Mouse (Mus musculus) forebrain, embryonic 12.5 days (tissue): Measurements from ENCODE around the gene Fpr2. TPM values are rescaled to one million over a fixed set of nuclear protein-coding genes. Genes with fewer than 3 reads are reported as not detected.

Experiments
- ATAC-seq: fragments of 200-750 bp; cut with Nextera tagmentation; 2 replicates; pipeline ENCODE4 v1.8.0; 2017; ENCODE audit warnings: moderate TSS enrichment; ENCODE audit not compliant: low FRiP score
- H3K27ac ChIP-seq: fragments of 300-500 bp; sonication (generic); 2 replicates; pipeline ENCODE4 v1.5.1; 2016; ENCODE audit warnings: mild to moderate bottlenecking
- H3K27me3 ChIP-seq: fragments of 300-500 bp; sonication (generic); 2 replicates; pipeline ENCODE4 v1.6.1; 2016; ENCODE audit warnings: mild to moderate bottlenecking
- H3K36me3 ChIP-seq: fragments of 300-500 bp; sonication (generic); replicated peaks from 2 replicates; pipeline ENCODE4 v1.6.1; 2016; ENCODE audit warnings: mild to moderate bottlenecking
- H3K4me1 ChIP-seq: fragments of 300-500 bp; sonication (generic); 2 replicates; pipeline ENCODE4 v1.6.1; 2016
- H3K4me2 ChIP-seq: fragments of 300-500 bp; sonication (generic); 2 replicates; pipeline ENCODE4 v1.6.1; 2016; ENCODE audit warnings: mild to moderate bottlenecking, moderate library complexity
- H3K4me3 ChIP-seq: fragments of 300-500 bp; sonication (generic); replicated peaks from 2 replicates; pipeline ENCODE4 v1.5.1; 2016; ENCODE audit warnings: mild to moderate bottlenecking
- H3K9ac ChIP-seq: fragments of 300-500 bp; sonication (generic); 2 replicates; pipeline ENCODE4 v1.6.1; 2016; ENCODE audit warnings: mild to moderate bottlenecking
- H3K9me3 ChIP-seq: fragments of 300-500 bp; sonication (generic); 2 replicates; pipeline ENCODE4 v1.6.1; 2016
- WGBS: fragments of 180-500 bp; shearing (Covaris S2); methylation state at CpG from one replicate; pipeline ENCODE4 v1.1.7; 2016; 5-methylcytosine and 5-hydroxymethylcytosine counted together
- polyA plus RNA-seq: library from polyadenylated mRNA; unstranded; fragments of >200 nt; fragmentation: Nextera tagmentation; extraction: Ambion mirVana; gene quantifications from 2 replicates; pipeline ENCODE4 v1.2.1, GENCODE M21; 2016

Gene Fpr2
- polyA plus RNA-seq, 1 experiment from 2014 or later = not detected

- ATAC-seq = no peak
- Histone ChIP-seq H3K4me3 (no peak overlapping the region), H3K4me2 (no peak overlapping the region), H3K36me3 (no peaks in the 10 kb centered on the region), H3K27ac (no peak overlapping the region), H3K4me1 (no peaks in the 10 kb centered on the region), H3K9ac (no peak overlapping the region), H3K27me3 (no peaks in the 10 kb centered on the region), H3K9me3 (no peaks in the 10 kb centered on the region)
- 81% methylated on average over 1 of the region's 1 CpGs for WGBS
These were observed 31.0 kb upstream of the Fpr2 start for GRCm38 (mm10) chr17:17856612-17857011.

- WGBS = 83% methylated on average over 1 of the region's 1 CpGs
- Histone ChIP-seq H3K27ac (no peak overlapping the region), H3K4me2 (no peak overlapping the region)
These were observed 30.2 kb upstream of the Fpr2 start for GRCm38 (mm10) chr17:17857446-17857845.

GRCm38 (mm10) chr17:17860110-17860509 is 27.5 kb upstream of the Fpr2 start:
- Histone ChIP-seq H3K4me3 (no peak overlapping the region), H3K36me3 (peaks cover 6% of the 10 kb centered on the region; the same call in 1 of the 2 replicates), H3K4me1 (no peaks in the 10 kb centered on the region), H3K27me3 (no peaks in the 10 kb centered on the region), H3K4me2 (no peak overlapping the region), H3K27ac (no peak overlapping the region), H3K9ac (no peak overlapping the region), H3K9me3 (no peaks in the 10 kb centered on the region)
- 84% methylated on average over 3 of the region's 3 CpGs for WGBS
- ATAC-seq = no peak

More at GRCm38 (mm10) chr17:17857446-17857845, 30.2 kb upstream of the Fpr2 start:
- Histone ChIP-seq H3K9ac (no peak overlapping the region), H3K36me3 (no peaks in the 10 kb centered on the region; the same call in 1 of the 2 replicates), H3K4me3 (no peak overlapping the region), H3K4me1 (no peaks in the 10 kb centered on the region), H3K27me3 (no peaks in the 10 kb centered on the region), H3K9me3 (no peaks in the 10 kb centered on the region)
- no peak for ATAC-seq

GRCm38 (mm10) chr17:17862360-17862759 is 25.3 kb upstream of the Fpr2 start:
- H3K9ac ChIP-seq = no peak overlapping the region
- no peaks in the 10 kb centered on the region for H3K27me3 ChIP-seq
- no peaks in the 10 kb centered on the region for H3K9me3 ChIP-seq
- no peaks in the 10 kb centered on the region for H3K4me1 ChIP-seq
- no peak overlapping the region for H3K27ac ChIP-seq
- WGBS = 76% methylated on average over 1 of the region's 1 CpGs
- peaks cover 6% of the 10 kb centered on the region; the same call in 1 of the 2 replicates for H3K36me3 ChIP-seq
- H3K4me3 ChIP-seq = no peak overlapping the region
- no peak overlapping the region for H3K4me2 ChIP-seq
- no peak for ATAC-seq

- Histone ChIP-seq H3K4me1 (no peaks in the 10 kb centered on the region), H3K4me2 (no peak overlapping the region), H3K27ac (no peak overlapping the region), H3K36me3 (peaks cover 6% of the 10 kb centered on the region; the same call in 1 of the 2 replicates), H3K4me3 (no peak overlapping the region), H3K9me3 (no peaks in the 10 kb centered on the region), H3K9ac (no peak overlapping the region), H3K27me3 (no peaks in the 10 kb centered on the region)
- WGBS = 49% methylated on average over 2 of the region's 2 CpGs
- no peak for ATAC-seq
These were observed 22.5 kb upstream of the Fpr2 start for GRCm38 (mm10) chr17:17865168-17865567.

GRCm38 (mm10) chr17:17866801-17867469 is 20.7 kb upstream of the Fpr2 start:
- no peak for ATAC-seq
- no peaks in the 10 kb centered on the region for H3K27me3 ChIP-seq
- no peak overlapping the region for H3K27ac ChIP-seq
- H3K4me3 ChIP-seq = no peak overlapping the region
- no peak overlapping the region for H3K4me2 ChIP-seq
- H3K36me3 ChIP-seq = peaks cover 6% of the 10 kb centered on the region; the same call in 1 of the 2 replicates
- no peaks in the 10 kb centered on the region for H3K4me1 ChIP-seq
- no peaks in the 10 kb centered on the region for H3K9me3 ChIP-seq
- no peak overlapping the region for H3K9ac ChIP-seq
- 88% methylated on average over 11 of the region's 11 CpGs for WGBS

- no peaks in the 10 kb centered on the region for H3K4me1 ChIP-seq
- WGBS = 81% methylated on average over 2 of the region's 2 CpGs
These were observed 16.6 kb upstream of the Fpr2 start for GRCm38 (mm10) chr17:17870892-17871550.

GRCm38 (mm10) chr17:17871697-17872096 is 15.9 kb upstream of the Fpr2 start:
- no peaks in the 10 kb centered on the region for H3K4me1 ChIP-seq
- no peaks in the 10 kb centered on the region for H3K9me3 ChIP-seq
- H3K27me3 ChIP-seq = no peaks in the 10 kb centered on the region
- H3K27ac ChIP-seq = no peak overlapping the region
- 96% methylated on average over 2 of the region's 2 CpGs for WGBS
- H3K4me3 ChIP-seq = no peak overlapping the region
- no peak overlapping the region for H3K4me2 ChIP-seq
- no peaks in the 10 kb centered on the region for H3K36me3 ChIP-seq
- no peak for ATAC-seq
- no peak overlapping the region for H3K9ac ChIP-seq

More at GRCm38 (mm10) chr17:17870892-17871550, 16.6 kb upstream of the Fpr2 start:
- Histone ChIP-seq H3K27ac (no peak overlapping the region), H3K4me2 (no peak overlapping the region), H3K4me3 (no peak overlapping the region), H3K36me3 (no peaks in the 10 kb centered on the region), H3K27me3 (no peaks in the 10 kb centered on the region), H3K9ac (no peak overlapping the region), H3K9me3 (no peaks in the 10 kb centered on the region)
- ATAC-seq = no peak

- Histone ChIP-seq H3K27me3 (no peaks in the 10 kb centered on the region), H3K4me1 (no peaks in the 10 kb centered on the region), H3K9me3 (no peaks in the 10 kb centered on the region), H3K4me3 (no peak overlapping the region), H3K4me2 (no peak overlapping the region), H3K27ac (no peak overlapping the region), H3K36me3 (no peaks in the 10 kb centered on the region), H3K9ac (no peak overlapping the region)
- ATAC-seq = no peak
- WGBS = 97% methylated on average over 1 of the region's 1 CpGs
These were observed 8.3 kb upstream of the Fpr2 start for GRCm38 (mm10) chr17:17879347-17879746.

- Histone ChIP-seq H3K4me1 (no peaks in the 10 kb centered on the region), H3K27ac (no peak overlapping the region), H3K9ac (no peak overlapping the region), H3K27me3 (no peaks in the 10 kb centered on the region), H3K36me3 (no peaks in the 10 kb centered on the region), H3K4me3 (no peak overlapping the region), H3K4me2 (no peak overlapping the region), H3K9me3 (no peaks in the 10 kb centered on the region)
- no peak for ATAC-seq
- 85% methylated on average over 3 of the region's 3 CpGs for WGBS
These were observed 5.0 kb upstream of the Fpr2 start for GRCm38 (mm10) chr17:17882672-17883071.

- WGBS = 56% methylated on average over 1 of the region's 1 CpGs
- Histone ChIP-seq H3K4me1 (no peaks in the 10 kb centered on the region), H3K9me3 (no peaks in the 10 kb centered on the region), H3K9ac (no peak within 1 kb of the TSS), H3K4me2 (no peak within 1 kb of the TSS), H3K36me3 (no peaks in the 10 kb centered on the region), H3K27me3 (no peaks in the 10 kb centered on the region), H3K4me3 (no peak within 1 kb of the TSS), H3K27ac (no peak within 1 kb of the TSS)
- ATAC-seq = no peak
These were observed 3.8 kb upstream of the Fpr2 start, which contains the start of gene Fpr1 for GRCm38 (mm10) chr17:17883840-17884239. Gene Fpr1, minus strand, starts transcription at chr17:17883940.

- no peaks in the 10 kb centered on the region for H3K4me1 ChIP-seq
- no peak overlapping the region for H3K4me3 ChIP-seq
- no peak overlapping the region for H3K9ac ChIP-seq
- no peaks in the 10 kb centered on the region for H3K27me3 ChIP-seq
- no peaks in the 10 kb centered on the region for H3K9me3 ChIP-seq
- no peak for ATAC-seq
- no peak overlapping the region for H3K4me2 ChIP-seq
- WGBS = 88% methylated on average over 2 of the region's 2 CpGs
- H3K27ac ChIP-seq = no peak overlapping the region
- H3K36me3 ChIP-seq = no peaks in the 10 kb centered on the region
These were observed 2.3 kb downstream of the Fpr2 start for GRCm38 (mm10) chr17:17889732-17890425.
